In the genomic region with DNA sequence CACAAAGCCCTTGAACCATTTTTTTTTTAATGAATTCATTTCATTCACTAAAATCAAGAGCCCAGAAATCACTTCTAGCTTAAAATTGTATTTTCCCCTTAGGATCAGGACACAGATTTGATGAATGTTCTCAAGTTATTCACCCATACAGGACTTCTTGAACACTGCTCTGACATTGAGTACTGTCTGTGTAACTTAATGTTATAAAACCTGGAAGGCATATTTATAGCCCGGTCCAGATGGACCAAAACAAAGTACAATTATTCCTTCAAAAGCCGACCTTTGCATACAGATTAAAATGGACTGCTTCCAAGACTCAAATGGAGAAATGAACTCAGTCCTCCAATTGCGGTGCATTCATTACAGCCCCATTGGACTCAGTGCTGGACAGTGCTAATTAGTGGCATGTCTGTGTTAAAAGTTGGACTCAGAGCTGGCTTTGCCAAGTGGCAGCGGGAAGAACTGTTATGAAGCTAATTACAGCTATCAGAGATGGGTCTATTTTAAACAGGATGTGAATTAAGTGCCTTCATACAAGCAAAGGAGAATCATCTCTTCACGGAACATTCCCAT, we compare ENCODE assay signal across 12 mouse cellular contexts.
DNase-seq lines count a peak whose midpoint lies in the region; ATAC-seq and TF ChIP-seq lines count a peak whose summit lies in the region.
"Had no signal": no experiment of that assay in that cellular context is flagged by ENCODE, and none has a peak within 500 bp of the region (broad histone marks: within the 10 kb centered on the region; RNA-seq: fewer than 3 reads in every experiment).

No protein-coding gene starts in this region.

- H3K27ac ChIP-seq in embryonic facial prominence, embryonic 14.5 days (replicated peaks; ENCODE audit: low read depth, low read length): no peak overlapping the region
- no peak overlapping the region for H3K27ac ChIP-seq in embryonic facial prominence, embryonic 10.5 days (replicated peaks)
- no peak overlapping the region for H3K27ac ChIP-seq in thymus, adult 2 months (ENCODE audit: control insufficient read depth, insufficient read depth, low read length)
- H3K27ac ChIP-seq: embryonic facial prominence, embryonic 12.5 days had no signal

- ATAC-seq in embryonic facial prominence, embryonic 14.5 days (ENCODE audit: low read depth): no peak
- ATAC-seq: lung, postnatal 0 days; Patski had no signal

- H3K36me3 ChIP-seq in embryonic facial prominence, embryonic 14.5 days (ENCODE audit: control insufficient read depth, insufficient read depth, low read length): no peaks in the 10 kb centered on the region
- H3K36me3 ChIP-seq in embryonic facial prominence, embryonic 10.5 days (replicated peaks): no peaks in the 10 kb centered on the region
- no peaks in the 10 kb centered on the region for H3K36me3 ChIP-seq in thymus, adult 2 months (ENCODE audit: control insufficient read depth, insufficient read depth, low read length)
- H3K36me3 ChIP-seq: embryonic facial prominence, embryonic 12.5 days had no signal

- no peak overlapping the region for H3K4me3 ChIP-seq in embryonic facial prominence, embryonic 14.5 days (ENCODE audit: low read depth, low read length)
- H3K4me3 ChIP-seq in embryonic facial prominence, embryonic 10.5 days: no peak overlapping the region
- no peak overlapping the region for H3K4me3 ChIP-seq in thymus, adult 2 months (ENCODE audit: control insufficient read depth, insufficient read depth, low read length)
- H3K4me3 ChIP-seq: embryonic facial prominence, embryonic 12.5 days had no signal

- no peak for TF ChIP-seq POLR2A in thymus, adult 2 months (IDR thresholded peaks at IDR 0.05; ENCODE audit: control insufficient read depth, extremely low read depth, insufficient read depth, low read length, poor library complexity)

- no peaks in the 10 kb centered on the region for H3K4me1 ChIP-seq in embryonic facial prominence, embryonic 14.5 days (ENCODE audit: control insufficient read depth, insufficient read depth, low read length)
- H3K4me1 ChIP-seq in embryonic facial prominence, embryonic 10.5 days: peaks cover 9% of the 10 kb centered on the region
- H3K4me1 ChIP-seq in thymus, adult 2 months (replicated peaks; ENCODE audit: control insufficient read depth, insufficient read depth, low read length): no peaks in the 10 kb centered on the region

- no peak overlapping the region for H3K4me2 ChIP-seq in embryonic facial prominence, embryonic 14.5 days (ENCODE audit: low read depth, low read length)
- H3K4me2 ChIP-seq: embryonic facial prominence, embryonic 12.5 days had no signal

- intact Hi-C loops in left cerebral cortex, postnatal 25 days (cut with DNase I): no loop called here

- no peaks in the 10 kb centered on the region for H3K27me3 ChIP-seq in embryonic facial prominence, embryonic 14.5 days (replicated peaks; ENCODE audit: control insufficient read depth, insufficient read depth, low read length)
- no peaks in the 10 kb centered on the region for H3K27me3 ChIP-seq in embryonic facial prominence, embryonic 10.5 days (replicated peaks; ENCODE audit: low read depth, poor library complexity, severe bottlenecking)
- no peaks in the 10 kb centered on the region for H3K27me3 ChIP-seq in thymus, adult 2 months (ENCODE audit: control insufficient read depth, insufficient read depth, low read length)
- H3K27me3 ChIP-seq: embryonic facial prominence, embryonic 12.5 days; Patski had no signal

- H3K9me3 ChIP-seq in embryonic facial prominence, embryonic 14.5 days (ENCODE audit: control insufficient read depth, low read length): no peaks in the 10 kb centered on the region
- H3K9me3 ChIP-seq in embryonic facial prominence, embryonic 10.5 days: no peaks in the 10 kb centered on the region
- H3K9me3 ChIP-seq: embryonic facial prominence, embryonic 12.5 days had no signal

- peak; percentile 9 for DNase-seq in embryonic facial prominence, embryonic 14.5 days (ENCODE audit: low spot score)
- no peak for DNase-seq in embryonic facial prominence, embryonic 10.5 days (ENCODE audit: low spot score)
- DNase-seq in Muller cell, postnatal 12 days (ENCODE audit: inconsistent ontology term): peak; percentile 70
- peak; percentile 13 to 14 for DNase-seq in frontal cortex, postnatal 14 days (ENCODE audit: low spot score in 2 of 2)
- DNase-seq in left cerebral cortex, postnatal 25 days (ENCODE audit: low spot score in 2 of 2): peak; percentile 12 to 47
- DNase-seq in thymus, adult 2 months: no peak
- DNase-seq in thymus, postnatal 4 days: no peak
- no peak for DNase-seq in spleen, postnatal 14 days (ENCODE audit: low spot score in 2 of 2)
- DNase-seq: gastrocnemius, postnatal 36 days had no signal

- no peak overlapping the region for H3K9ac ChIP-seq in embryonic facial prominence, embryonic 14.5 days (ENCODE audit: low read depth, low read length)
- H3K9ac ChIP-seq: embryonic facial prominence, embryonic 12.5 days had no signal

- TF ChIP-seq CTCF in thymus, adult 2 months (IDR thresholded peaks at IDR 0.05; ENCODE audit: borderline replicate concordance, control insufficient read depth, extremely low read depth, insufficient read depth, low read length, poor library complexity): no peak

- WGBS in embryonic facial prominence, embryonic 14.5 days: 74% methylated on average over 5 of the region's 5 CpGs
- WGBS in embryonic facial prominence, embryonic 10.5 days: 82% methylated on average over 5 of the region's 5 CpGs
- WGBS in thymus, adult 2 months: 95% methylated on average over 5 of the region's 5 CpGs

Comparison
In these comparisons a context has a peak if more than half of its experiments do, and no peak if none do; other contexts are left out.
1. DNase-seq: peak in embryonic facial prominence, embryonic 14.5 days (single experiment), Muller cell, postnatal 12 days (single experiment), frontal cortex, postnatal 14 days (2 of 2) and left cerebral cortex, postnatal 25 days (2 of 2); none in embryonic facial prominence, embryonic 10.5 days (single experiment), thymus, adult 2 months (single experiment), thymus, postnatal 4 days (single experiment) and spleen, postnatal 14 days (0 of 2).